ENCODE assay signal across 8 mouse cellular contexts in the genomic region with DNA sequence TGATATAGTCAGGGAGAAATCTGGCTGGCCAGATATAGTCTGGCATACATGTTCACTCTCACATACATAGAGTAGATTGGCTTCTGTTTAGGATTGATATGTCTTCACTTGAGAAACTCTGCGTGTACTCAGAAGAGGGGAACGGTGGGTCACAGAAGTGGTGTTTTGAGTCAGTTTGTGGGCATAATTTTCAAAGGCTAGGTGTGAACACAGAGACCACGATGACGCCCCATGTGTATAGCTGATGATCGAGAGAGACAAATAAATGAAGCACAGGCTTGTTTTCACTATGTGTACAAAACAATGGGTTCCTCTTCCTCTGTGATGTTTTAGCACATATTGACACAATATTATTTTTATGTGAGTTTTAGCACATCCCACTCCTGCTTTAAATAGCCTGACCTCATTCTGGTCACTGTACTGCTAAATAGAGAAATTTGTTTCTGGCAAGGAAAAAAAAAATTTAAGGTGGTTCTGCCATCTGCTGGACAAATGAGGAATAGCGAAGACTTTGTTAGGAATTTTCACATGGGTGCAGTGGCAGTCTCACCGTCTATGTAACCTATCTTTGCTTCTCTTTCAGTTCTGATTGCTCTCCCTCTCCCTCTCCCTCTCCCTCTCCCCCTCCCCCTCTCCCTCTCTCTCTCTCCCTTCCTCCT. TPM values are rescaled to one million over a fixed set of nuclear protein-coding genes. Genes with fewer than 3 reads are reported as not detected.
DNase-seq lines count a peak whose midpoint lies in the region; ATAC-seq and TF ChIP-seq lines count a peak whose summit lies in the region.

No protein-coding gene starts in this region.

- H3K9ac ChIP-seq in ES-E14 (ENCODE audit: insufficient read depth, low read depth, low read length, poor library complexity, severe bottlenecking): no peak overlapping the region
- 0 out of 2 replicates have a peak overlapping the region, but pooled peaks have one; percentile 3 for H3K9ac ChIP-seq in neural tube, embryonic 13.5 days

- H3K27me3 ChIP-seq in kidney, adult 2 months (replicated peaks; ENCODE audit: control insufficient read depth, insufficient read depth, low read length): no peaks in the 10 kb centered on the region
- H3K27me3 ChIP-seq in neural tube, embryonic 13.5 days: no peaks in the 10 kb centered on the region

- H3K4me2 ChIP-seq in neural tube, embryonic 13.5 days: no peak overlapping the region

- no peaks in the 10 kb centered on the region for H3K9me3 ChIP-seq in ES-E14 (ENCODE audit: control insufficient read depth, insufficient read depth, low read depth, low read length)
- H3K9me3 ChIP-seq in neural tube, embryonic 13.5 days: no peaks in the 10 kb centered on the region

- WGBS in kidney, adult 2 months: 59% methylated on average over 7 of the region's 7 CpGs
- 62% methylated on average over 7 of the region's 7 CpGs for WGBS in neural tube, embryonic 13.5 days

- H3K4me3 ChIP-seq in kidney, adult 2 months (ENCODE audit: insufficient read depth, low read depth, low read length): no peak overlapping the region
- H3K4me3 ChIP-seq in ES-E14 (ENCODE audit: insufficient read depth in 1 of 2, low read depth in 1 of 2, low read length in 2 of 2, poor library complexity in 1 of 2, severe bottlenecking in 1 of 2): no peak overlapping the region
- H3K4me3 ChIP-seq in neural tube, embryonic 13.5 days: no peak overlapping the region

- in situ Hi-C loops in ES-E14 (cut with MboI; ENCODE audit: low sequenced_read_pairs in 2 of 2, unreplicated experiment in 2 of 2): no loop called here

- 0 out of 2 replicates have a peak, but pooled peaks have one; percentile 28 for TF ChIP-seq CTCF in kidney, adult 2 months (conservative IDR thresholded peaks at IDR 0.05; ENCODE audit: insufficient read depth, insufficient read length, low read depth, low read length)

- TF ChIP-seq POLR2A in kidney, adult 2 months (IDR thresholded peaks at IDR 0.05; ENCODE audit: low read depth, low read length): no peak

- ATAC-seq in granulocyte monocyte progenitor cell, adult 5-6 weeks (replicated peaks; ENCODE audit: poor library complexity, severe bottlenecking): 0 out of 2 replicates have a peak, but pooled peaks have one; percentile 13
- ATAC-seq in neural tube, embryonic 13.5 days (ENCODE audit: low read depth): no peak

- peak; percentile 74 for DNase-seq in kidney, adult 2 months
- no peak for DNase-seq in kidney, adult 11 months
- DNase-seq in ES-E14 (ENCODE audit: low read depth, low spot score): peak; percentile 60
- peak; percentile 49 for DNase-seq in c-Kit-positive CD71-positive TER-119-negative erythroid progenitor cells, embryonic 14.5 days (ENCODE audit: low read depth)
- DNase-seq in left cerebral cortex, postnatal 36 days (ENCODE audit: low spot score in 2 of 2): peak; percentile 21 to 67
- DNase-seq in ovary, postnatal 10 days (ENCODE audit: low spot score): no peak

- no peak overlapping the region for H3K27ac ChIP-seq in kidney, adult 2 months (ENCODE audit: insufficient read depth, low read depth, low read length)
- no peak overlapping the region for H3K27ac ChIP-seq in ES-E14 (ENCODE audit: insufficient read depth, low read depth, low read length, poor library complexity, severe bottlenecking)
- no peak overlapping the region for H3K27ac ChIP-seq in neural tube, embryonic 13.5 days (replicated peaks)

- peaks cover 10% of the 10 kb centered on the region; the same call in 1 of the 2 replicates for H3K4me1 ChIP-seq in kidney, adult 2 months (ENCODE audit: control insufficient read depth, insufficient read depth, low read length)
- peaks cover 7 to 16% of the 10 kb centered on the region in 2 experiments; a peak in 3 of 4 replicates for H3K4me1 ChIP-seq in ES-E14 (ENCODE audit: control insufficient read depth in 2 of 2, insufficient read depth in 2 of 2, low read length in 2 of 2, poor library complexity in 1 of 2)
- peaks cover 16% of the 10 kb centered on the region for H3K4me1 ChIP-seq in neural tube, embryonic 13.5 days (replicated peaks)

- intact Hi-C loops in left cerebral cortex, postnatal 36 days (cut with DNase I): loop anchor here (1.0 to 5.0 kb wide), 2 partner anchors 47 to 208 kb away; partner anchors contain the start of gene Mical3

- H3K36me3 ChIP-seq in kidney, adult 2 months (ENCODE audit: control insufficient read depth, insufficient read depth, low read length): no peaks in the 10 kb centered on the region
- H3K36me3 ChIP-seq in ES-E14 (ENCODE audit: control insufficient read depth, insufficient read depth, low read length, poor library complexity, severe bottlenecking): no peaks in the 10 kb centered on the region
- no peaks in the 10 kb centered on the region for H3K36me3 ChIP-seq in neural tube, embryonic 13.5 days

TF ChIP-seq in ES-E14, 5 proteins besides CTCF, POLR2A, EP300 and RAD21:
- TF ChIP-seq HCFC1 (IDR thresholded peaks at IDR 0.05; ENCODE audit: borderline replicate concordance, insufficient read depth, low read length) (no peak), MAFK (IDR thresholded peaks at IDR 0.05; ENCODE audit: insufficient read depth, low read depth, low read length) (no peak), CHD2 (IDR thresholded peaks at IDR 0.05; ENCODE audit: low read depth, low read length) (no peak), ZNF384 (IDR thresholded peaks at IDR 0.05; ENCODE audit: low read depth, low read length) (peak; percentile 69), ZC3H11A (IDR thresholded peaks at IDR 0.05; ENCODE audit: borderline replicate concordance, low read depth, low read length) (peak; percentile 61; the same call in 1 of the 2 replicates)

RNA-seq across cellular contexts. Expression of gene Pex26, which starts 4.6 kb away (rescaled TPM):
- polyA plus RNA-seq in kidney, adult 2 months (2012; rRNA removed): 21.0 and 24.2 TPM in 2 replicates
- total RNA-seq in ES-E14 (2012; rRNA removed): 6.6 and 7.6 TPM in 2 replicates
- total RNA-seq in granulocyte monocyte progenitor cell, adult 5-6 weeks (2014; fragmentation: Nextera tagmentation): 9.7 and 11.5 TPM in 2 replicates
- total RNA-seq in granulocyte monocyte progenitor cell, adult 5-6 weeks (2017): 6.5 and 8.3 TPM in 2 replicates
- total RNA-seq in left cerebral cortex, postnatal 36 days (2021): 10 to 100 TPM; 14.4 to 14.5 TPM
- 12.3 and 13.5 TPM in 2 replicates for polyA plus RNA-seq in neural tube, embryonic 13.5 days (2015; fragmentation: Nextera tagmentation; extraction: Ambion mirVana)

RNA-seq across cellular contexts. Expression of gene Tuba8, which starts 31.7 kb away (rescaled TPM):
- 0.94 and 2.5 TPM in 2 replicates for polyA plus RNA-seq in kidney, adult 2 months (2012; rRNA removed)
- total RNA-seq in ES-E14 (2012; rRNA removed): 0.37 and 0.62 TPM in 2 replicates
- total RNA-seq in granulocyte monocyte progenitor cell, adult 5-6 weeks (2014; fragmentation: Nextera tagmentation): 9.3 and 12.8 TPM in 2 replicates
- total RNA-seq in granulocyte monocyte progenitor cell, adult 5-6 weeks (2017): 27.8 and 28.4 TPM in 2 replicates
- total RNA-seq in left cerebral cortex, postnatal 36 days (2021): 1 to 10 TPM; 9.6 TPM
- polyA plus RNA-seq in neural tube, embryonic 13.5 days (2015; fragmentation: Nextera tagmentation; extraction: Ambion mirVana): 0.21 and 0.25 TPM in 2 replicates

RNA-seq across cellular contexts. Expression of gene Mical3, which starts 48.0 kb away (rescaled TPM):
- polyA plus RNA-seq in kidney, adult 2 months (2012; rRNA removed): 16.1 and 17.5 TPM in 2 replicates
- 30.0 and 30.9 TPM in 2 replicates for total RNA-seq in ES-E14 (2012; rRNA removed)
- total RNA-seq in granulocyte monocyte progenitor cell, adult 5-6 weeks (2014; fragmentation: Nextera tagmentation): 10.7 and 11.2 TPM in 2 replicates
- 5.6 and 6.4 TPM in 2 replicates for total RNA-seq in granulocyte monocyte progenitor cell, adult 5-6 weeks (2017)
- total RNA-seq in left cerebral cortex, postnatal 36 days (2021): 100 to 1,000 TPM; 100 to 150 TPM
- polyA plus RNA-seq in neural tube, embryonic 13.5 days (2015; fragmentation: Nextera tagmentation; extraction: Ambion mirVana): 28.1 TPM in 2 replicates

Comparison
In these comparisons a context has a peak if more than half of its experiments do, and no peak if none do; other contexts are left out.
1. DNase-seq: peak in kidney, adult 2 months (single experiment), ES-E14 (single experiment), c-Kit-positive CD71-positive TER-119-negative erythroid progenitor cells, embryonic 14.5 days (single experiment) and left cerebral cortex, postnatal 36 days (2 of 2); none in kidney, adult 11 months (single experiment) and ovary, postnatal 10 days (single experiment).